Comparison of ENCODE assay signal across 11 mouse cellular contexts in genomic region chr5:112520826-112521702, GRCm38 (mm10). TPM values are rescaled to one million over a fixed set of nuclear protein-coding genes. Genes with fewer than 3 reads are reported as not detected.
DNase-seq lines count a peak whose midpoint lies in the region; ATAC-seq and TF ChIP-seq lines count a peak whose summit lies in the region.
"Had no signal": no experiment of that assay in that cellular context is flagged by ENCODE, and none has a peak within 500 bp of the region (broad histone marks: within the 10 kb centered on the region; RNA-seq: fewer than 3 reads in every experiment).

No protein-coding gene starts in this region.

- 6% methylated on average over 8 of the region's 8 CpGs for WGBS in embryonic facial prominence, embryonic 15.5 days
- WGBS in limb, embryonic 10.5 days, result 15% methylated on average over 8 of the region's 8 CpGs
- 35% methylated on average over 8 of the region's 8 CpGs for WGBS in olfactory bulb, adult 2 months

- no peak for TF ChIP-seq POLR2A in olfactory bulb, adult 2 months (IDR thresholded peaks at IDR 0.05; ENCODE audit: insufficient read depth, low read depth, low read length)

- no peak overlapping the region for H3K4me3 ChIP-seq in left cerebral cortex, adult 2 months
- H3K4me3 ChIP-seq in embryonic facial prominence, embryonic 15.5 days (replicated peaks), result no peak overlapping the region
- H3K4me3 ChIP-seq in limb, embryonic 10.5 days, result 0 out of 2 replicates have a peak overlapping the region, but pooled peaks have one; percentile 6
- no peak overlapping the region for H3K4me3 ChIP-seq in olfactory bulb, adult 2 months (ENCODE audit: insufficient read depth, low read depth, low read length)
- H3K4me3 ChIP-seq: lung, embryonic 15.5 days had no signal

- H3K4me2 ChIP-seq in embryonic facial prominence, embryonic 15.5 days (replicated peaks), result no peak overlapping the region
- H3K4me2 ChIP-seq: lung, embryonic 15.5 days had no signal

- peaks cover 20% of the 10 kb centered on the region; the same call in 1 of the 2 replicates for H3K4me1 ChIP-seq in embryonic facial prominence, embryonic 15.5 days
- H3K4me1 ChIP-seq in limb, embryonic 10.5 days, result peaks cover 36% of the 10 kb centered on the region
- H3K4me1 ChIP-seq in olfactory bulb, adult 2 months (ENCODE audit: control insufficient read depth, insufficient read depth, low read length), result peaks cover 68% of the 10 kb centered on the region

- no peak overlapping the region for H3K9ac ChIP-seq in embryonic facial prominence, embryonic 15.5 days
- H3K9ac ChIP-seq: lung, embryonic 15.5 days had no signal

- no peak for TF ChIP-seq CTCF in left cerebral cortex, adult 2 months (IDR thresholded peaks at IDR 0.05)
- TF ChIP-seq CTCF in olfactory bulb, adult 2 months (IDR thresholded peaks at IDR 0.05; ENCODE audit: insufficient read depth, low read depth, low read length), result no peak

- no peaks in the 10 kb centered on the region for H3K36me3 ChIP-seq in embryonic facial prominence, embryonic 15.5 days
- no peaks in the 10 kb centered on the region for H3K36me3 ChIP-seq in limb, embryonic 10.5 days
- H3K36me3 ChIP-seq: lung, embryonic 15.5 days had no signal

- H3K27ac ChIP-seq in left cerebral cortex, adult 2 months, result peak overlapping the region; percentile 12; the same call in 1 of the 2 replicates
- no peak overlapping the region for H3K27ac ChIP-seq in embryonic facial prominence, embryonic 15.5 days (replicated peaks)
- peak overlapping the region; percentile 67 for H3K27ac ChIP-seq in limb, embryonic 10.5 days
- H3K27ac ChIP-seq in olfactory bulb, adult 2 months (ENCODE audit: insufficient read depth, low read depth, low read length), result peak overlapping the region; percentile 23
- H3K27ac ChIP-seq: lung, embryonic 15.5 days had no signal

- 0 out of 2 replicates have a peak, but pooled peaks have one; percentile 16 for ATAC-seq in embryonic facial prominence, embryonic 15.5 days (ENCODE audit: insufficient number of reproducible peaks, low FRiP score, low TSS enrichment, low read depth)
- no peak for ATAC-seq in cerebellum, adult (ENCODE audit: insufficient number of reproducible peaks, low FRiP score, low TSS enrichment)

- H3K9me3 ChIP-seq in embryonic facial prominence, embryonic 15.5 days (replicated peaks), result no peaks in the 10 kb centered on the region
- no peaks in the 10 kb centered on the region for H3K9me3 ChIP-seq in limb, embryonic 10.5 days (replicated peaks)
- H3K9me3 ChIP-seq: lung, embryonic 15.5 days had no signal

- H3K27me3 ChIP-seq in embryonic facial prominence, embryonic 15.5 days, result no peaks in the 10 kb centered on the region
- H3K27me3 ChIP-seq in limb, embryonic 10.5 days (ENCODE audit: low read depth, poor library complexity, severe bottlenecking), result peaks cover 23% of the 10 kb centered on the region
- H3K27me3 ChIP-seq: lung, embryonic 15.5 days had no signal

- no peak for DNase-seq in left cerebral cortex, adult 2 months (ENCODE audit: extremely low spot score in 1 of 2, low spot score in 2 of 2)
- no peak for DNase-seq in left cerebral cortex, postnatal 36 days (ENCODE audit: low spot score in 2 of 2)
- DNase-seq in limb, embryonic 10.5 days (ENCODE audit: low spot score), result peak; percentile 49
- DNase-seq in layer of hippocampus, adult 9-11 months, result no peak
- DNase-seq in lung, adult 18-20 months, result no peak
- DNase-seq: heart, adult 18-20 months; thymus, postnatal 25 days had no signal

- intact Hi-C loops in left cerebral cortex, adult 2 months (cut with DNase I), result no loop called here
- intact Hi-C loops in left cerebral cortex, postnatal 36 days (cut with DNase I), result no loop called here

RNA-seq across cellular contexts. Expression of gene Sez6l, which starts 55.9 kb away (rescaled TPM):
- 100 to 1,000 TPM; 174 to 177 TPM for total RNA-seq in left cerebral cortex, adult 2 months (2021)
- 100 to 1,000 TPM; 163 to 173 TPM for total RNA-seq in left cerebral cortex, postnatal 36 days (2021)
- 1.3 and 1.4 TPM in 2 replicates for polyA plus RNA-seq in embryonic facial prominence, embryonic 15.5 days (2015; fragmentation: Nextera tagmentation; extraction: Ambion mirVana)
- 0.09 and 0.16 TPM in 2 replicates for polyA plus RNA-seq in limb, embryonic 10.5 days (2016; fragmentation: Nextera tagmentation; extraction: Ambion mirVana)
- polyA plus RNA-seq in olfactory bulb, adult 2 months (2012; ENCODE audit: insufficient read depth, insufficient read length, low replicate concordance, missing spikeins), result 99.7 TPM in 1 of 2 replicates, not detected in the other
